Mouse (Mus musculus) R1 (cell line): ENCODE data around the gene Smim7.

Experiments
- DNase-seq: peaks from one replicate; pipeline ENCODE4 v3.0.0-alpha.2; 2018; ENCODE audit warnings: low read depth, low spot score

Gene Smim7

GRCm38 (mm10) chr8:72570633-72571610, at the start of gene Smim7:
Gene Smim7, minus strand, starts transcription at chr8:72571088.
- peak; percentile 99 for DNase-seq

GRCm38 (mm10) chr8:72590198-72590597, 19.3 kb upstream of the Smim7 start:
- DNase-seq = peak; percentile 50

- no peak for DNase-seq
Measured at GRCm38 (mm10) chr8:72589286-72589685, 18.4 kb upstream of the Smim7 start.

GRCm38 (mm10) chr8:72588865-72589264, 18.0 kb upstream of the Smim7 start:
- no peak for DNase-seq

- DNase-seq = no peak
Measured at GRCm38 (mm10) chr8:72587806-72588205, 16.9 kb upstream of the Smim7 start.

GRCm38 (mm10) chr8:72584390-72584789, 13.5 kb upstream of the Smim7 start:
- DNase-seq = no peak

- no peak for DNase-seq
Measured at GRCm38 (mm10) chr8:72583056-72583771, 12.3 kb upstream of the Smim7 start.

- no peak for DNase-seq
Measured at GRCm38 (mm10) chr8:72579374-72579773, 8.5 kb upstream of the Smim7 start.

GRCm38 (mm10) chr8:72577941-72578340, 7.1 kb upstream of the Smim7 start:
- DNase-seq = no peak

GRCm38 (mm10) chr8:72577266-72577665, 6.4 kb upstream of the Smim7 start:
- DNase-seq = peak; percentile 61

GRCm38 (mm10) chr8:72575915-72576314, 5.0 kb upstream of the Smim7 start:
- no peak for DNase-seq

GRCm38 (mm10) chr8:72573450-72573849, 2.6 kb upstream of the Smim7 start:
- DNase-seq = no peak

GRCm38 (mm10) chr8:72572507-72572906, 1.6 kb upstream of the Smim7 start:
- no peak for DNase-seq

- peak; percentile 83 for DNase-seq
Measured at GRCm38 (mm10) chr8:72571611-72572473, 954 bp upstream of the Smim7 start, which contains the start of gene Tmem38a. Gene Tmem38a, plus strand, starts transcription at chr8:72572055.

GRCm38 (mm10) chr8:72565970-72566369, 4.9 kb downstream of the Smim7 start:
- no peak for DNase-seq

GRCm38 (mm10) chr8:72561111-72561689, 9.7 kb downstream of the Smim7 start:
- peak; percentile 80 for DNase-seq

- peak; percentile 93 for DNase-seq
Measured at GRCm38 (mm10) chr8:72555770-72556169, 15.1 kb downstream of the Smim7 start.

- DNase-seq = no peak
Measured at GRCm38 (mm10) chr8:72549314-72549892, 21.5 kb downstream of the Smim7 start.

- DNase-seq = peak; percentile 36
Measured at GRCm38 (mm10) chr8:72548644-72549313, 22.1 kb downstream of the Smim7 start.
